In genomic region chr10:123146349-123146748, GRCm38 (mm10) we compare ENCODE assay signal across 16 mouse cellular contexts.
"Had no signal": no experiment of that assay in that cellular context is flagged by ENCODE, and none has a peak within 500 bp of the region (broad histone marks: within the 10 kb centered on the region; RNA-seq: fewer than 3 reads in every experiment).

No protein-coding gene starts in this region.

- ATAC-seq: intestine, postnatal 0 days; lung, postnatal 0 days had no signal

- H3K27ac ChIP-seq: kidney, postnatal 0 days; liver, embryonic 13.5 days; macrophage; stomach, embryonic 15.5 days had no signal

- H3K27me3 ChIP-seq: liver, embryonic 13.5 days; stomach, embryonic 15.5 days had no signal

- H3K4me1 ChIP-seq: liver, embryonic 13.5 days had no signal

- H3K4me3 ChIP-seq: liver, embryonic 13.5 days; stomach, embryonic 15.5 days had no signal

- DNase-seq: kidney, adult 2 months; kidney, postnatal 36 days; liver, embryonic 13.5 days; lung, embryonic 14.5 days; midbrain, embryonic 14.5 days; right cerebral cortex, adult 18-20 months; right cerebral cortex, postnatal 14 days; right cerebral cortex, postnatal 4 days; thymus, adult 2 months; thymus, postnatal 14 days; thymus, postnatal 4 days had no signal
